Mouse (Mus musculus): ENCODE measurements around the gene Dcun1d4. TPM values are rescaled to one million over a fixed set of nuclear protein-coding genes. Genes with fewer than 3 reads are reported as not detected.
"Not testable (repeated sequence)": the region's sequence is repeated elsewhere in the genome, so short reads cannot be mapped to it uniquely, and the experiment has no call there.

The Dcun1d4 gene
- 100 to 1,000 TPM; 126 to 143 (median 129) TPM for total RNA-seq (2022)

- DNase-seq (ENCODE audit: low spot score in 2 of 2), result no peak
These were observed at the start of gene Dcun1d4 for GRCm38 (mm10) chr5:73480700-73481099. Gene Dcun1d4, plus strand, starts transcription at chr5:73481000.

DNA sequence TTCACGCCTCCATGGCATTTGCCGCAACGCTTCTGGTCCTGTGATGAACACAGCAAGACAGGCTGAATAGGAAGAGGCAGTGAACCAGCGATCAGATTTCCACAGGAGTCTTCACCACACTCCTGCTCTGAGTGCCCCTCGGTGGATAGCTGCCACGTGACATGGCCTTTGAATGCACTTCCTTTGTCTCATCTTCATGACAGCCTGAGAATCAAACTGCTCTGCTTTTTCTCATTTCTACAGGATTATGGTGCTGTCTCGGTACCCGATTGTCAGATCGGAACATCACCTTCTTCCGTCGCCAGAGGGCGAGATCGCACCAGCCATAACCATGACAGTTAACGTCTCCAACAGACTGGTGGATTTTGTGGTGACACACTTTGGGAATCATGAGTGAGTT is 49.2 kb upstream of the Dcun1d4 start:
- peak; percentile 72 to 86 for DNase-seq (ENCODE audit: low spot score in 2 of 2)

DNA sequence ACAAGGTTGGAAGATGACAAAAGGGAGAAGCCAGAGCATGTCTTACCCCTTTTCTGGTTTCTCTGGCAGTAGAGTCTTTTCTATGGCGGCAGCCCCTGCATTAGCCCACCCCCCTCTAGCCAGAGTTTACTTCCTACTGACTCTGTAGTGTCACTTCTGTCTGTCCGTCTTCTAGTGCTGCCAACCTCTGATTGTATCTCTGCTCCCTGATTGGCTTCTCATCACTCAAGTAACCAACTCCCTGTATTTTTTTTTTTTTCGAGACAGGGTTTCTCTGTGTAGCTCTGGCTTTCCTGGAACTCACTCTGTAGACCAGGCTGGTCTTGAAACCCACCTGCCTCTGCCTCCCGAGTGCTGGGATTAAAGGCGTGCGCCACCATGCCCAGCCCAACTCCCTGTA is 48.0 kb upstream of the Dcun1d4 start:
- no peak for DNase-seq (ENCODE audit: low spot score in 2 of 2)

GRCm38 (mm10) chr5:73434764-73435163 is 46.0 kb upstream of the Dcun1d4 start:
- DNase-seq (ENCODE audit: low spot score in 2 of 2), result no peak

DNA sequence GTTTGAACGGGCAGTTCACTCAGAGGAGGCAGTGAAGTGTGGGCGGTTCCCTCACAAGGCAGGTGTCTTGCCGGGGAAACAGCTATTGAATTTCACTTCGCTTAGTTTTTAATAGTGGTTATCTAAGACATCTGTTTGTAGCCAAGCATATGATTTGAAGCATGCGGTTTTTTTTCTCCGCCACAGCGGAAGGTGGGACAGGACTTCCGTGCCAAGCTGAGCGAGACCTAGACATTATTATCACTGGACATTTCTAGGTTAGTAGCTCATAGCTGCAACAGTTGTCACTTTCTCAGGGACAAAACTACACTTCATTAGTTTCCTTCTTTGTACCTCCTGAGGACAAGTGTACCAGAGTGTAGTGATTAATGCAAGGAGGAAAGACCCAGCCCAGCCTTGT is 38.6 kb upstream of the Dcun1d4 start:
- no peak for DNase-seq (ENCODE audit: low spot score in 2 of 2)

DNA sequence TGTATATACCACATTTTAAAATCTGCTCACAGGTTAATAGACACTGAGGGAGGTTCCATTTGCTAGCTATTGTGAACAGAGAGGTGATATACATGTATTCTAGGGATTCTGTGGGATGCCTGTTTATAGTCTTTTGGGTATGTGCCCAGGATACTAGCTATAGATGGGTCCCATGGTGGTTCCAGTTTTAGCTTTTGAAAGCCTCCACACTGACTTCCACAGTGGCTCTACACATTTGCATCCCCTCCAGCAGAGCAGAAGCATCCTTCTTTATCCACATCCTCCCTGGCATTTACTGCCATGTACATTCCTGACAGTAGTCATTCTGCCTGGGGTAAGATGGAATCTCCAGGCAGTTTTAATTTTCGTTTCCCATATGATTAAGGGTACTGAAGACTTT is 30.5 kb upstream of the Dcun1d4 start:
- no peak for DNase-seq (ENCODE audit: low spot score in 2 of 2)

- DNase-seq (ENCODE audit: low spot score in 2 of 2), result no peak
These were observed 26.1 kb upstream of the Dcun1d4 start for GRCm38 (mm10) chr5:73454502-73455306.

DNA sequence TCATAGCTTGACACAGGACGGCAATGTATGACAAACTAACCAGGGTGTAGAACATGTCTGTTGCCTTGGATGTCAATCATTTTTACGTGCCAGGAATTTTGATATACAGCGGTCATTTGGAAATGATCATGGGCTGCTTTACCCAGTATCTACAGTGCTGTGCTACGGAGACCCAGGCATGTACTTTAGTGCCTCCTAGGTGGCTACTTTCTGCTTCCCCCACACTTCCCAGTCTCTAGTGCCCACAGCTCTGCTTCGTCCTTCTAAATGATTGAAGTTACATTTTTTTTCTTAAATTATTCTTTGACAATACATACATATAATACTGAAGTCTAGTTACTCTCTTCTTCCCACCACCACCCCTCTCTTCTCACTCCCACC is 25.5 kb upstream of the Dcun1d4 start:
- no peak for DNase-seq (ENCODE audit: low spot score in 2 of 2)

GRCm38 (mm10) chr5:73468462-73469433 is 12.1 kb upstream of the Dcun1d4 start:
- DNase-seq (ENCODE audit: low spot score in 2 of 2), result no peak

DNA sequence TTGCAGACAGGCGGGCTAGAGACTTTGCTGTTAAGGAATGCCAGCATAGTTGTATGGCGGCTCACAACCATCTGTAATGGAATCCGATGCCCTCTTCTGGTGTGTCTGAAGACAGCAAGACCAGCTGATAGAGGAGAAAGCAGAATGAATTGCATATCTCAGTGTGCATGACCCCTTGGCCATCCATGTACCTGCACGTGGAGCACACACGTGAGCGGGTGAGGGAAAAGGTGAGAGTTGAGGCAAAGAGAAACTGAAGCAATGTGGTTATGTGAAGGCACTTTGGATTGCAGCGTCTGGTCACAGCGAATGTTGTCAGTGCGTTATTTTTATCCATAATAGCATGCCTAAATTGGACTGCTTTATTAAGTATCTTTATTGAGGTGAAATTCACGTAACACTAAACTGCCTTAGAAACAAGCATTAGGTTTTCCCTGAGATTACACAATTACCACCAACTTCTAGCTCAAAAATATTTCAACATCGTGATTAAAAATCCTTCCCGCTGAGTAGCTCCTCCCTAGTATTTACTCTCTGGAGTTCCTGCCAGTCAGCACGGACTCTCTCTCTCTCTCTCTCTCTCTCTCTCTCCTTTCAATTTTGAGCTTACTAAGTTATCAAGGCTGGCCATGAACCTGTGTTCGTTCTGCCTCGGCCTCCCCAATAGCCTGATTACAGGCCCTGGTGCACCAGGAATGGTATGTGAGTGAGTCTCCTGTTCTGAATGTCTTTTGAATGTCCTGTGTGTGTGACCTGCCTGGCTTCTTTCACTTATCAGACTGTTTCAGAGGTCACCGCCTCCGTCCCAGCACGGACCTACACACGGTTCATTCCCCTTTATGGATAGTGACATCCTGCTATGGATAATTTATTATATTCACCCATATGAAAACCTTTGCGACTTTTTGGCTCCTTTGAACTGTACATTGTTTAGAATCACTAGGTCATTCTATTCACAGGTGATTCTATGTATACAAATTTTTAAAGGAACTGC is 6.1 kb upstream of the Dcun1d4 start:
- no peak for DNase-seq (ENCODE audit: low spot score in 2 of 2)

DNA sequence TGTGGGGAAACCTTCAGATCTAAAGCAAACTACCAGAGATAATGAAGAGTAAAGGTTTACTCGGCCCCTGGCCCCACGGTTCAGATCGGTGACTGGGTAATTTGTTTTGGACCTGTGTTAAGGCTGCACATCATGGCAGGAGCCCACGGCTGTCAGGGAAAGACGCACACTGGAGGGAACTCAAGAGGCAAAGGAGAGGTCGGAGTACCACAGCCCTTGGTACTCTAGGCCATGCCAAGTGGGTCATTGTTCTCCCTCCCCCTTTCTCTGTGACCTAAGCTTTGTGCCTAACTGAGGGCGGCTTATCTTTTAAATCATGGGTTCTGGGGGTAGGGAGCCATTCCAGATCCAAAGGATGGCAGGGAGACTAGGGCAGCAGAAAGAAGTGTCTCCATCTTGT is 601 bp downstream of the Dcun1d4 start:
- DNase-seq (ENCODE audit: low spot score in 2 of 2), result no peak

GRCm38 (mm10) chr5:73482381-73482780 is 1.6 kb downstream of the Dcun1d4 start:
- DNase-seq (ENCODE audit: low spot score in 2 of 2), result not testable (repeated sequence)

DNA sequence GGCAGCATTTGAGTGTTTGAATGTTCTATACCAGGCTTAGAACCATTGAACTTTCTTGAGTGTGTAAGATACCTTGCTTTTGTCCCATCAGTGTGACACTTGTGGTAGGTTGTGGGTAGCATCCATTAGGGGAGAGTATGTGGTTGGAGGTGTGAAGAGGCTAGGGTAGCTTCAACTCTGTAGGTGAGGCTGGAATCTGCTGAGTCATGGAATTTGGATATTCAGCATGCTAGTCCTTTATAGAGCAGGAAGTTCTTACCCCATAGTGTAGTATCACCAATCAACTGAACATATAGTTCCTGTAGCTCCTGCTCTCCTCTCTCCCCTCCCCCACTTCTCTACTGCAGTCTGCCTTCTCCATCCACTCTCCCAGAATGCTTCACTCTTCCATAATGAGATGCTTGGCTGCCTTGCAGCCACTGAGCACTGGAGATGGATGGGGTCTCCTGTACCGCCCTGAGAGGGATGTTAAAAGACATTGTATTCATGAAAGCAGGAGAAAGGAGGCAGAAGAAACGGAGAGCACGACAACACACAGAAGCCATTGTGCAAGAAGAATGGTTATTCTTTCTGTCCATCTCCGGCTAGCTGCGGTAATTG is 3.3 kb downstream of the Dcun1d4 start:
- DNase-seq (ENCODE audit: low spot score in 2 of 2), result no peak

DNA sequence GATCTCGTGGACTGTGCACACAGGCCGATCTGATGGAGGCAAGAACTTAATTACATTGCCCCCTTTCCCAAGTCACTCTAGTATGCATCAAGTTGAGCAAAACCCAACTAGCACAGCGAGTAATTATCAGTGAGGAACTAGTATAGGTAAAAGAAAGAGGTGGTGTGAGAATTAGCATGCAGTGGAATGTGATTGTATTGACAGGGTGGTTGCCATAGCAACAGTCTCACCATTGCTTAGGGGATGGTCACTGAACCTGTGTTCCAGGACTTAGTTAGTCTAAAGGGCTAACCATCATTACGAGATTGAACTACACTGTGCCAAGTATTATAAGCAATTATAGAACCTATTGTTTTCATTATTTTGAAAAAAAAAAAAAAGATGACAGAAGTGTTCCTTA is 5.7 kb downstream of the Dcun1d4 start:
- no peak for DNase-seq (ENCODE audit: low spot score in 2 of 2)

DNA sequence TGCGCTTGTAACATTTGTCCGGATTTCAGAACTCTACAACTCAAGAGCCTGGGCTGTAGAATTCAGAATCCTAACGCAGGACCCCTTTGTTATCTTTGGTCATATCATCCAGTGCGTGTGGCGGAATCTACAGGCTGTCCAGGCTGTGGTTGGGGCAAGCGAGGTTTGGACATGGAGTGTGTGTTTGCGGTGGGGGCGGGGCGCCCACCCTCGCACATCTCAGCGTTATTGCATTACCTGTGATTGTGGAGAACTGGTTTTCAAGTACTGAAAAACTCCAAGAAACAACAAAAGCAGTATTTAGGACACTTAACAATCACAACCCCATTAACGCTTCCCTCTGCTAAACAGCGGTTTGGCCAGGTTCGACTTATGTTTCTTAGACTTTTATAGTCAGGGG is 9.1 kb downstream of the Dcun1d4 start:
- DNase-seq (ENCODE audit: low spot score in 2 of 2), result no peak

DNA sequence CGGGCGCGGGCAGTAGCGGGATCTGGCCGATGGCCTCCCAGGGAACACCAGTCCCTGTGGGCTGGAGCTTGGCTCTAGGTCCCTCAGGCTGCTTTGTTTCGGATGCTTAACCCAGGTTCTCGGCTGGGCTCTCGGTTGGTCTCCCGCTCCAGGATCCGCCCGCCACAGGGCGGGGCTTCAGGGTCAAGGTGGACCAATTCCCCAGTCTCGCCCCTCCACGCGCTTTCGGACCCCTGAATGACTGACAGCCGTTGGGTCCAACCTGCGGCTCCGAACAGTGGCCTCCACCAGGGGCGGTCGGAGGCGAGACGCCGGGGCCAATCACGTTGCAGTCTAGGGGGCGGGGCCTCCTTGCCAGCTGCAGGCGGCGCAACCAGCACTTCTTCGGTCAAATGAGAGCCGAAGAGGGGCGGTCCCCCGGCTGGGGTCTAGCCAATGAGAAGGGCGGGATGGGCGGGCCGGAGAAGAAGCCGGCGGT is 9.8 kb downstream of the Dcun1d4 start:
- peak; percentile 95 to 100 for DNase-seq (ENCODE audit: low spot score in 2 of 2)

- peak in 1 of 2 experiments; percentile 30 for DNase-seq (ENCODE audit: low spot score in 2 of 2)
These were observed 10.5 kb downstream of the Dcun1d4 start for GRCm38 (mm10) chr5:73491074-73491836.

DNA sequence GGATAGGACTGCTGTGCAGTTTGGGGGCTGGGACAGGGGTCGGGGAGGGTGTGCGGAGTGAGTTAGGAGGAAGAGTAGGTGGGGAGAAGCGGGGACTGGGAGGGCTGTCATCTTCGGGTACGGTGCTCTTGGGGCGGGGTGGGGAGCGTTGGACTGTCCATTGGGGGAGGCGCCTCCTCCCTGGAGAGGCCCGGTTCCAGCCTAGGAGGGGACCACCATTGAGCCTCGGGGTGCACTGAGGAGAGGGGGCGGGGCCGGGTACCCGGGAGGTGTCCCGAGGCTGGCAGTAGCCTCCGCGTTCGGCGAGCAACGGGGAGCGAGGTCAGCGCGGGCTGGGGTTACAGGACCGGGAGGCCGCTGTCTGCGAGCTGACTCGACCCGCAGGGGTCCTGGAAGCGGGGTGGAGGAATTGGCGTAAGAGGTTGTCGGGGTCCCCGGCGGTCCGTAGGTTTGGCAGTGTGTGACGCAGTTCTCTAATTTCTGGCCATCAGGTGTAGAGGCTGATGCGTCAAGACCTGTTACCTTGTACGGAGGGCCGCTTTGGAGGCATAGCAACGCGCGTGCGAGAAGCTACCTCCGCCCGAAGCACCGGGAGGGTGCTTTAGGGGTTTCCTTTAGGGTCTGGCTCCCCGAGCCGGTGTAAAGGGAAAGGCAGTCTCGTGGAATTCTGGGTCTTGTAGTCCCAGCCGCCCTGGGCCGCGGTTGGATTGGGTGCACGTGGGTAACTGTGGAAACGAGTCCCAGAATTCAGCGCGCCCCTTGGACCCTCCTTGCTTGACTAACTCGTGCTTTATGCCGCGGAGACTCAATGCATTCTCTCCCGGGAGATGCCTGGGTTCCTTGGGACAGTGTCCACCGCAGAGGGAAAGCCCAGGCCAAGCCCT is 11.3 kb downstream of the Dcun1d4 start:
- peak; percentile 88 to 90 for DNase-seq (ENCODE audit: low spot score in 2 of 2)

DNA sequence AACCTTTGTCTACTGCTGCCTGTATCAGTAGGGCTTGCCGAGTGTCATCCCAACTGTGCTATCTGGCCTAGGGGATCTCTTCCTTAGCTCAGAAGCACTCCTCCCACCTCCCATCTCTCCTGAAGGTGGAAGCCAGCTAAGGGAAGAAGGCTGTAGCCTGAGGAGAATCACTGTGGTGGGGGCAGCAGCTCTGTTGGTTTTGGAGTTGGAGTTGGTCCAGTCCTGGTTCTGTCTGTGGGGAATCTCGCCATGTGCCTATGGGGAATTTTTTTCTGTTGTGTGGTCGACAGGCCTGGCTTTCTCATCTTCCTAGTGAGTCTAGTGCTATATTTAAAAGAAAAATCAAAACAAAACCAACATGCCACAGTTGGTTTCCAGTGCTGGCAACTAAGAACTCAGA is 16.6 kb downstream of the Dcun1d4 start:
- peak in 1 of 2 experiments; percentile 25 for DNase-seq (ENCODE audit: low spot score in 2 of 2)

Measured in left cerebral cortex, adult 8-10 months (tissue).